Mouse (Mus musculus): ENCODE results near the gene Btbd1.

The Btbd1 gene

DNA sequence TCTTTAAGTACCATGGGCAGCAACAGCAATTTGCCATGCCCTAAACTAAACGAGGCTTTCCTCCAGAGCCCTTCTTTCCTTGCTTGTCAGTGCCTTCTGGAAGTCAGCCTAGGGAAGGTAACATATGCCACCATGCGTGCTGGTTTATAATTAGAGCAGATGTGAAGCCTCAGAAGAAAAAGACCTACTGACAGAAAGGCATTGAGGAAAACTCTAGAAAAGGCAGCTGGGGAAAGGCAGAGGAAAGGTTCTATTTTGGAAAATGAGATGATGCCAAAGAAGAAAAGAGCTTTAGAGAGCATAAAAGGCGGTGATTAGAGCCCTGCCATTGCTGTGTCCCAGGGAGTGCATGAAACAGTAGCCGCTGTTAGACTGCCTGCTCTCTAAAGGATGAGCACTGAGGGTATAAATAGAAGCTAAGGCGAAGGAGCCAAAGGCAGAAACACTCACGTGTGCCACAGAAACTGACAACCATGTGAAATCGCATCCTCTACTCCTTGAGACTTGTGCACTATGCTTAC lies 11.5 kb upstream of the Btbd1 start:
- no peak for TF ChIP-seq GATA4 (IDR thresholded peaks at IDR 0.05; ENCODE audit: insufficient replicate concordance, low read length)

DNA sequence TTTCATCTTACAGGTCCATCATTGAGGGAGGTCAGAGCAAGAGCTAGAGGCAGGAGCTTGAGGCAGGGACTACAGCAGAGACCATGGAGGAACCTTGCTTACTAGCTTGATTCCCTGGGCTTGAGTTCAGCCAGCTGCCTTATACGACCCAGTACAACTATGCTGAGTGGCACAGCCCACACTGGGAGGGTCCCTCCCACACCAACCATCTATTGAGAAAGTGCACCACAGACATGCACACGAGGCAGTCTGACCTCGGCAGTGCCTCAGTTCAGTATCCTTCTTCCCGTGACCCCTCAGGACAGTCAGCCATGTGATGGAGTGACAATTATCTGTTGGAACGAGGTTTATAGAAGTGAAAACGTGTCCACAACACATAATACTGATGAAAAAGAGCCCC lies 10.5 kb upstream of the Btbd1 start:
- no peak for TF ChIP-seq GATA4 (IDR thresholded peaks at IDR 0.05; ENCODE audit: insufficient replicate concordance, low read length)

DNA sequence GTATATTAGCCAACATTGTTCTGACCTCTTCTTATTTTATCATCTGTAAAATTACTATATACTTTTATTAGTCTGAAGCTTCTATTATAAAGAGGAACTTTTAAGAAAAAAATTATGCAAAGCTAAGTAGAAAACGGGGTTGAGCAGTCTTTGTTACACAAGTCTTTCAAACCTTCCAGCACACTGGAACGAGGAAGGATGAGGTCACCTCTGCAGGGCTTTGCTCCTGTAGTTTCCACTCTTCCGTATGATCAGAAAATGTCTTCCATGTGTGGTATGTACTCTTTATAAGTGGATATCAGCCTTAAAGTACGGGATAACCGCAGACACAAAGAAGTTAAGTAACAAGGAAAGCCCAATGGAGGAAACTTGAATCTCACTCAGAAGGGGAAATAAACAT lies 6.2 kb upstream of the Btbd1 start:
- no peak for TF ChIP-seq GATA4 (IDR thresholded peaks at IDR 0.05; ENCODE audit: insufficient replicate concordance, low read length)

DNA sequence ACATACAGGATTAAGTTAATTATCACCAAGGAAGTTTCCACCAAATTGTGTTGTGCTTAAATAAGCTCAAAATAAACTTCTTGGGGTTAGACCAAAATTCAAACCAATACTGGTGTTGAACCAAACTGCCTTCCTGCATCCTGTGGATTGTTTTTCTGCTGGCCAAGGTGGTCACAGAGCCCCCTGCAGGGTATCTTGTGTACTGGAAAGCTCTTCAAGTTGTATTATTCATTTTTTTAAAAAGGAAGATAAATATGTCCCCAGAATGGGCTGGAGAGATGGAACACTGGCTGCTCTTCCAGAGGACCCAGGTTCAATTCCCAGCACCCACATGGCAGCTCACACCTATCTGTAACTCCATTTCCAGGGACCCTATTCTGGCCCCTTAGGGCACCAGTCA lies 5.6 kb upstream of the Btbd1 start:
- TF ChIP-seq GATA4 (IDR thresholded peaks at IDR 0.05; ENCODE audit: insufficient replicate concordance, low read length) = no peak

DNA sequence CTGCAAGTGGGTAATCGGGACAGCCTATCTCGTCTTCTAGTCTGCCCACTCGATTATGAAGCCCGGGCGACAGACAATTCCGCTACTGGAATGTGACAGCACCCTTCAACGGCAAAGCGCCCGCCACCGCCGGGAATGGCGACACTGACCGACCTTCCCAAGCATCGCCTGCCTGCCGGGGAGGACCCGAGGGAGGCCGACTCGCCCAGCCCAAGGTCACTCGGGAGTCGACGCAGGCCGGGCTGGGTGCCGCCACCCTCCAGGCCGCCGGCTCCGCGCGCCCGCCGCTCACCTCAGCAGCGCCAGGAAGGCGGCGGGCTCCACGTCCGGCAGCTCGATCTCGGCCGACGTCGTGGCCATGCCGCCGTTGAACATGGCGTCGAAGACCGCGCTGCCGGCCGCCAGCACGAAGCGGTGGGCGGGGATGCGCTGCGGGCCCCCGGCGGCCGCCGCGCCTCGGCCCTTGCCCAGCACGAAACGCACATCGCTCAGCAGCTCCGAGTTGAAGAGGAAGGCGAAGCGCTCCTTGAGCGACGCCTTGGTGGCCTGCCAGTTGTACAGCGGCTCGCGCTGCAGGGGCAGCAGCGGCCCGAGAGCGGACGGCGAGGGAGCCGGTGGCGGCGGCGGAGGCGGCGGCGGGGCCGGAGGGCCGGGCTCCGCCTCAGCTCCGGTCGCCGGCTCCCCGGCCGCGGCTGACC lies 401 bp downstream of the Btbd1 start:
- TF ChIP-seq GATA4 (IDR thresholded peaks at IDR 0.05; ENCODE audit: insufficient replicate concordance, low read length) = no peak

DNA sequence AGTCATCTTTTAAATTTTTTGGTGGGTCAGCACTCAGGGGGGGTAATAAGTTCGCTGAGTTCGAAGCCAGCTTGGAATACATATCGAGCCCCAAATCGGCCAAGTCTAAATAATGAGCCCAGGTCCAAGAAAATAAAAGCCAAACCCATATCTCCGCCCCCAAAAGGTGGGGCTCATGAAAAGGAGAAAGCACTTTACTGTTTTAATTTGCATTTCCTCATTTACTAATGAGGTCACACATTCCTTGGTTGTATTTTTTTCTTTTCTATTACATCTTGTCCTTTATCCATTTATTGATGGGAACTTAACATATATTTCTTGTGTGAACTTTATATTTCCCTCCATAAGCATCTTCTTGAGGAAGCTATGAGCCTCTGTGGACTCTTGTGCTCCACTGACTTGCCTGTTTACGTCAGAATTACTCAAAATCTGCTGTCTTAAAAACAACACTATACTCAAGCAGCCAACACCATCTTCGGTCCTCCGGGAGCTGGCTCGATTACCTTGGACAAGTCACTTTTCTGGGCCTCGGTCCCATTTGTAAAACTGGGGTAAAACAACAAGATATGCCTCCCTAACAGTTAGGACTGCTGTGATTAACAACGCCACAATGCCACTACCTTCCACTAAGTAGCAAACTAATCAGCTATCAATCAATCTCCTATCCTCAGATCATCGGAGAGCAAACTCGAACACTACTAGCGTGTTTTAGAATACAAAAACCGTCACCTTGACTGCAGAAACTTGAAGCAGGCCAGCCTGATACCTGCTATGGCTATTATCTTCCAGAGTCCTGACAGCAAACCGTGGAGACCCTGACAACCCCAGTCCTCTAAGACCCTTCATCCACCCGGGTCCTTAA lies 1.2 kb downstream of the Btbd1 start:
- TF ChIP-seq GATA4 (IDR thresholded peaks at IDR 0.05; ENCODE audit: insufficient replicate concordance, low read length) = no peak

DNA sequence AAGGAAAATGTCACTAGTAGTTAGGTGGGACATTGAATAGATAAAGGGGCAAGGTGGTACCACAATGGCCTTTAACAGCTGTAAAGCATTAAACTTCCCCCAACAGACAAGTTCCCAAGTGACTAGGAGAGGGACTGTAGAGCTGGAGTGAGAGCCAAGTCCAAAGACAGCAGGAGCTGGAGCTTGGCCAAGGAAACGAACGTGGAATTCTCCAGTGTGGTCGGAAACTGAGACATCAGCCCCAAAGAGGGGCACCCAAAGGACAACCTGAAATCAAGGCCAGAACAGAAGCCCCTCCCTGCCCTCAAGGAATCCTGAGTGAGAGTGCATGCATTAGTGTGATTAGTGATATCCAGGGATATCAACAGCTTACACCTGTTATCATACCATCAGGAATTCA lies 3.9 kb downstream of the Btbd1 start:
- no peak for TF ChIP-seq GATA4 (IDR thresholded peaks at IDR 0.05; ENCODE audit: insufficient replicate concordance, low read length)

DNA sequence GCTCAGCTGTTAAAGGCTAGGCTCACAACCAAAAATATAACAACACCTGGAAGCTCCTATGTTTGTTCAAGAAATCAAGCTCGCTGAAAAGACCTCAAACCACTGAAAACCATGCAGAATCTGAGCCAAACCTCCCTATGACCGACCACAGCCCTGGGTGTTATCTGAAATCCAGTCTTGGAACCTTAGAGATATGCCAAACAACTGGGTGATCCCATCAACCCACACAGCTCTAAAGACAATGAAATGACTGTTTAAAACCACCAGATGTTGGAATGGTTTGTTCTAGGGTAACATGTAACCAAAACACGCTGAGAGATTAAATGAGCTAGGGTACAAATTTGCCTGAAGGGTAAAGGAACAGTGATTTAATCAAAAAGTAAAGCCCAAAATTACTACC lies 4.3 kb downstream of the Btbd1 start:
- TF ChIP-seq GATA4 (IDR thresholded peaks at IDR 0.05; ENCODE audit: insufficient replicate concordance, low read length) = no peak

DNA sequence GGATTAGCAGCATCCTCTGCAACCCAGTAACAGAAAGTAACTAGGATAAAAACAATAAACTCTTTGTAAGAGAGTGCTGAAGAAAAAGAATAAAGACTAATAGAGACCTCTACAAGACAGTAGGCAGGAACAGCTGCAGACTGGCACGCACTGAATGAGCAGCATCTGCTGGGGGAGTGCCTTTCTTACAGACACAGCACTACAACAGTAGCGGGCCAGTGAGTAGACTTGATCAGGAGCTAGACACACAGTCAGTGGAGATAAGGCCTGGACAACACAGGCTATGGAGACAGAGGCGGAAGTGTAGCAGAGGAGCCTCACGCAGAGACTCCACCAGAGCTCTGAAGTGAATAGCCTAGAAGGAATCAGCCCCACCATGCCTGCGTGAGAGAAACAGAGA lies 23.2 kb downstream of the Btbd1 start:
- TF ChIP-seq GATA4 (IDR thresholded peaks at IDR 0.05; ENCODE audit: insufficient replicate concordance, low read length) = no peak

DNA sequence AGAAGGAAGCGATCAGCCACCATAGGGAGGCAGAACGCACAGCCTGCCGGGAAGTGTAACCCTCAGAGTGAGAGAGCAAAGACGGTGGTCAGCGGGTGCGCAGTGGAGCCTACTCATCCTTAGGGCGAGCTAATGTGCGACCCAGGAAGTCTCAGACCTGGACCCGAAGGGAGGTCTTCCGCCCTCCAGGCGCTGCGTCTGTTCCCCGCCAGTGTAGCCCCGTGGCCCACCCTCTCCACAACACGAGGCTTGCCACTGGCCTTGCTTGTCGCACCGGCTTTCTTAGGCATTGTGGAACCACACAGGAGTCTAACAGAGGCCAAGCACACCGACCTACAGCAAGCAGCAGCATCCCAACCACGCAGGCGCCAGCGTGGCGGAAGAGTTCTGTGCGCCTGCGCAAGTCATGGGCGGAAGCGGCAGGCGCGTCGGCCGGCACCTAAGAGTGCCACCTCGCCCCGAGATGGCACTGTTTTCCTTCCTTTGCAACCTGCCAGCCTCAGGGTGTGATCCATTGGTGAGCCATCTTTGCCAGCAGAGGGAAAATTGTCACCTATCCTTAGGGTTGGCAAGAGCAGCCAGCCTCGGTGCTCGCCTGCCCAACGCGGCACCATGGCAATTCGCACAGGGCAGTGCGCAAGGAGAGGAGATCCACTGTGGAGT lies 40.0 kb downstream of the Btbd1 start, which contains the start of gene 3110040N11Rik:
3110040N11Rik (minus strand) TSS at position 384 of the 663 bp plus-strand sequence.
- TF ChIP-seq GATA4 (IDR thresholded peaks at IDR 0.05; ENCODE audit: insufficient replicate concordance, low read length) = no peak

DNA sequence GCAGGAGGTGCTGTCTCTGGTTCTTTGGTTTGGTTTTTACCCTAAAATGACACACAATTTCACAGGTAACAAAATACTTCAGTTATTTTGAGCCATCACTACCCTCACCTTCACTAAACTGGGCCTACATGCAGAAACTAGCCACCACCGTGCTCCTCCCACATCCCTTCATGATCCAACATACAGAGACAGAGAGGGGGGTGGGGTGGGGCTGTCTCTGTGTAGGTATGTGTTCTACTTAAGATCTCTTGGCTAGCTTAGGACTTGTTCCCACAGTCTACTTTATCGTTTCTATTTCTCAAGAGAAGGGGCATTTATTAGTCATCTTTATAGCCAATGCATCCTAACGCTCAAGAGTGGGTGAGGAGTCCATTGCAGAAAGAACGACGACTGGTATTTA lies 40.7 kb downstream of the Btbd1 start:
- no peak for TF ChIP-seq GATA4 (IDR thresholded peaks at IDR 0.05; ENCODE audit: insufficient replicate concordance, low read length)

DNA sequence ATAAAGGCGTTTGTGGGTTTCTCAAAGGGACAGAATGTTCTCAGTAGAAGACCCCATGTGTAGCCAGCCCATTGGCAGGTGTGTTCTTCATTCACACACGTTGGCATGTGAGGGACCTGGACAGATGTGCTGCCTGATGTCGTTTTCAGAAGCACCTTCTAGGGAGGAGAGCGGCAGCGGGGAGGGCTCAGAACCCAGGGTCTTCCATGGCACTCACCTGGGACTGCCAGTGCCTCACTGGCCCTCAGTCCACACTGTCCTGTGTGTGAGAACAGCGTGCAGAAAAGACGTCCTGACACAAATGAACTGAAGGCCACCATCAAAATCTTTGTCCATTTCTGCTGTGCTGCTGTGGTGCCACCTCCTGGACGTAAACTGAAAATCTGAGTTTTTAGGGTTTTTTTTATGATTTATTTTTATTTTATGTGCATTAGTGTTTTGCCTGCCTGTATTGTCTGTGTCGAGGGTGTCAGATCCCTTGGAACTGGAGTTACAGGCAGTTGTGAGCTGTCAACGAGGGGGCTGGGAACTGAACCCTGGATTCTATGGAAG lies 51.5 kb downstream of the Btbd1 start:
- TF ChIP-seq GATA4 (IDR thresholded peaks at IDR 0.05; ENCODE audit: insufficient replicate concordance, low read length) = no peak

DNA sequence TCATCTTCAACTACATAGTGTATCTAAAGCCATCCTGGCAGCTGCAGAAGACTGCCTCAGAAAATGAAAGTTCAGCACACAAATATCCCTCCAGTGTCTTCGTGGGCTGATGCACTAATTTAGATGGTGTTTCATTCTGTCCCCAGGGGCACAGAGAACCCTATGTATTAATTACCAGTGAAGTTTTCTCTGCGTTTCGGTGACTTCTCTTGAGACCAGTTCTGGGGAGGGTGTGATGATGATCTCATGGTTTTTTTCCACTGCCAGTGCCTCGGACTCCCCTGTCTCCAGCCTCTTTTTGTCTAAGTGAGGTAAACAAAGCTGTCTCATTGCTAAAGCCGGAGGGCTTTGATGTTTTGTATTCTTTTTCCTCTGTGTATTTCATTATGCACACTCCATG lies 53.9 kb downstream of the Btbd1 start:
- TF ChIP-seq GATA4 (IDR thresholded peaks at IDR 0.05; ENCODE audit: insufficient replicate concordance, low read length) = no peak

DNA sequence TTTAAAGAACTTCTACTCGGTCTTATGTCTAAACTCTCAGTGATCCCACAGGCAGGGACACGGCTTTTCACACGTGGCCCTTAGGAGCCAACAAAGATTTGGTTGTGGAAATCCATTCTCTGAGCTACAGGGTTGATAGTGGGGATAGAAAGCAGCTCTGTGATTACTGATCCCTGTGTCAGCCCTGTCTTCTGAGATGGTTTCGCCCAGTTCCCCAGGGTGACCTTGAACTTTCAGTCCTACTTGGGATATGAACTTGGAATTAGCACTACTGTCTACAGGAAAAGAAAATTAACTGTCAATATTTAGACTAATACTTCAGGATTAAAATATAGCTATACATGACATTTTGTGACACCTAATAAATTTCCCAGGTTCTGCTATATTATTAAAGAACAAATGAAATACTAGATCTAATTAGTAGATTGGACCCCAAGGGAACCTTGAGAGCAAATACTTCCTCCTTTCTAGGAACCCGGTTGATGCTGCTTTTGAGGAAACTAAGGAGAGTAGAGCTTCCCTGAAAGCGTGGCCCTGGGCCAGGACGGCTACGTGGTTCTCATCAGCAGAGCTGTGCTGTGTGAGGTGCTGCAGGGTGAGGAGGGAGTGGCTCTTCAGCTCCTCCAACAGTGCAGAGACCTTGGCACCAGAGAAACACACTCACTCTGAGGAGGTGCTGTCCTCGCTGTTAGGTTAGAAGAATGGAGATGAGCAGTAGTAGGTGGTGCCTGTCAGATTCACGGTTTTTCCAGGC lies 56.3 kb downstream of the Btbd1 start:
- TF ChIP-seq GATA4 (IDR thresholded peaks at IDR 0.05; ENCODE audit: insufficient replicate concordance, low read length) = no peak

Data from liver, adult (tissue).